Mouse (Mus musculus) heart, postnatal 0 days (tissue): ENCODE measurements around the gene Glyr1.

ENCODE experiments used
- CTCF ChIP-seq: IDR thresholded peaks from 2 replicates; pipeline ENCODE4 v1.5.1; 2016; ENCODE audit warnings: antibody characterized with exemption, control low read depth, low read depth
- EP300 ChIP-seq: IDR thresholded peaks from 2 replicates; pipeline ENCODE4 v1.6.1; 2016; ENCODE audit warnings: antibody characterized with exemption, low read depth

- TF ChIP-seq CTCF (no peak), EP300 (no peak)
Measured at GRCm38 (mm10) chr16:5014578-5014977, 35.1 kb downstream of the Glyr1 start.
